Mouse (Mus musculus) large intestine, adult 2 months (tissue): ENCODE data around the gene Fggy. TPM values are rescaled to one million over a fixed set of nuclear protein-coding genes. Genes with fewer than 3 reads are reported as not detected.
A peak's percentile ranks its signal among the peaks of the same experiment; 100 is the strongest.

Experiments used
- DNase-seq: peaks from one replicate; pipeline ENCODE4 v3.0.0-alpha.2; 2012; ENCODE audit warnings: low read depth, low spot score
- WGBS: fragments of 180-500 bp; shearing (Covaris S2); methylation state at CpG from one replicate; pipeline ENCODE4 v1.1.7; 2018; 5-methylcytosine and 5-hydroxymethylcytosine counted together
- polyA plus RNA-seq: library from polyadenylated mRNA; depleted of rRNA; stranded (reverse); fragments of >200 nt; gene quantifications from 2 replicates; pipeline ENCODE4 v1.2.3, GENCODE M21; 2012; rRNA removed

Fggy gene
- polyA plus RNA-seq: 1.6 and 2.9 TPM in 2 replicates

DNA sequence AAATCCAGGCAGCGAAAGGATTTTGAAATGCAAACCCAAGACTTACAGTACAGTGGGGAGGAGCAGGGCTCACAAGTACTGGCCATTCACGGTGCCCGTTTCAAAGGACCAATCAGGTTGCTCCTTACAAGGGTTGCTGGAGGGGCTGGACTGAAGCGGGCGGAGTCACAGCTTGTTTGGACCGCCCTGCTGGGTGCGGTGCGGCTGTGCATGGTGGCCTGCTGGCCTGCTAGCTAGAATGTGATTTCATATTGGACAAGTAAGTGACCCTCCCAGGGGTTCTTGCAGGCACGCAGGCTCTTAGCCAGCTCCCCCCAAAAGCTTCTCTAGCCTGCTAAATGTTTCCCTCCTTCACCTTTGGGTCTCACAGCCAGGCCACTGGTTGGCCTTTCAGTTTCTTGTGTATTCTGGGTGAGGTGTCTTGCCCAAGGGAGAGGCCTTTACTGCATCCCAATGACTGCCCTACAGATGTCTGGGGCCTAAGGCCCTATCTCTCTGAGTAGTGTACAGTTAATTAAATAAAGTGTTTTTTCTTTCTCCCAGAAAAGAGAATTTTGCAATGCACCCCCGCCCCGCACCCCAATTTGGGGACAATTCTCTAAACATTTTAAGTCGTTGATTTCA, at the start of gene Fggy:
Gene Fggy (plus strand): TSS at position 175 of the 624 bp plus-strand sequence.
- WGBS: 24% methylated on average over 12 of the region's 12 CpGs
- DNase-seq: peak; percentile 98

GRCm38 (mm10) chr4:95507946-95508311, 49.4 kb upstream of the Fggy start:
- 57% methylated on average over 4 of the region's 4 CpGs for WGBS
- no peak for DNase-seq

DNA sequence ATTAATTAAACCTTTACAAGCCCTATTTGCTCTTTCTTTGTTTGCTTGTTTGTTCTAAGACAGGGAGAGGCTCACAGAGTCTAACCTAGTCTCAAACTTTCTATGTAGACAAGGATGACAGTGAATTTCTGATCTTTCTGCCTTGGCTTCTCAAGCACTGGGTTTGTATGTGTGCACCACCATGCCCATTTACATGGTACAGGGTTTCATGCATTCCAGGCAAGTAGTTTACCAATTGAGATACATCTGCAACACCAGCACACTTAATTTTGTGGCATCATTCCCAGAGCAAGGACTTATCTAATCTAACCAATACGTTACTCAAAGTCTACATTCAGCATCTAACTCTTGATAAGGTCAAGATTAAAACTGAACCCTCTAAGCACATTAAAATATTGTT, 38.9 kb upstream of the Fggy start:
- WGBS: 80% methylated on average over 1 of the region's 1 CpGs
- DNase-seq: no peak

GRCm38 (mm10) chr4:95519975-95520642, 37.2 kb upstream of the Fggy start:
- DNase-seq: no peak
- 69% methylated on average over 4 of the region's 4 CpGs for WGBS

DNA sequence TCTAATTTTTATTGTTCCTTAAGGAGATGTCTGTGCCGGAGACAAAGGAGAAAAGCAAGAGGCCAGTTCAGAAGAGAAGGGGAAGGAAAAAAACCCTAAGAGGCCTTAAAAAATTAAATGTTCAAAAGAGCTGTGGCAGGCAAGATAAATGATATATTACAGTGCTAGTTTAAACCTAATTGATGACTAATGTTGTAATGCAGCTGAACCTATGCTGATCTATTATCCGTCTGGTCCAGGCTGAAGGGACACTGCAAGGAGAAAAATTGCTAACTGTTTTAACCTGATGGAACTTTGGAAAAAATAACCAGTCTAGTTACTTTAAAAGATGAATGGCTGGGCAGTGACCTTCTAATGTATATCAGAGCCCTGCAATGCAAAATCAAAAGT, 36.7 kb upstream of the Fggy start:
- DNase-seq: no peak
- WGBS: 79% methylated on average over 2 of the region's 2 CpGs

DNA sequence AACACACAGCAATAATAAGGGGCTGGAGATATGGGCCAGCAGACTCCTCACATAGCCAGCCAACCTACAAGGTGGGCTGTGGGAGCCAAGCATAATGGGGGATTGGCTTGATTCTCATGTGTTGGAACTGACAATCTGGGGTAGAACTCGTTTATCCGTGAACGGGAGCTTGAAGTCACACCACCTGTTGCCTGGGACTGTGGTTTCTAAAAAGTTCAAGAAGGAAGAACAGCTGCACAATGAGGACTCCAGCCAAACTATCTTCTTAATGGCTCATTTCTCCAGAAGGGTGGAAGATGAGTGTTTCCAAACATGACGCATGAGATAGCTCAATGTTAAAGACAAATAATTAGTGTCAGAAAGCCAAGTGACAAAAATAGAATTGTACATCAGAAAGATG, 30.7 kb upstream of the Fggy start:
- DNase-seq: no peak
- 79% methylated on average over 4 of the region's 4 CpGs for WGBS

DNA sequence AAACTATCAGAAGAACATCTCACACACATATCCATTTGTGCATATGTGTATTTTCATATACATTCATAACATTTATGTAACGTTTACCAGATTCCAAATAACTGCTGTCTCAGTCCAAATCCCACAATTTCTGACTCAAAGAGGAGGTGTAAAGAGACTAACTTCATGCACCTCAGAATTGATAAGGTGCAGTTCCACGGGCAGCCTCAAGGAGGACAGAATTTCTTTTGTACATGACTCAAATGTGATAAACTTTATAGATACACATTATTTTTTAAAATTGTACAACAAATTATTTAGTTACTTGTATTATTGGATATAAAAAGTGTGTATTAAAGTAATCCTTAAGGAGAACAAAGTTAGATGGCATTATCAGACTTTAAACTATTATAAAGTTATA, 26.6 kb upstream of the Fggy start:
- 80% methylated on average over 2 of the region's 2 CpGs for WGBS

DNA sequence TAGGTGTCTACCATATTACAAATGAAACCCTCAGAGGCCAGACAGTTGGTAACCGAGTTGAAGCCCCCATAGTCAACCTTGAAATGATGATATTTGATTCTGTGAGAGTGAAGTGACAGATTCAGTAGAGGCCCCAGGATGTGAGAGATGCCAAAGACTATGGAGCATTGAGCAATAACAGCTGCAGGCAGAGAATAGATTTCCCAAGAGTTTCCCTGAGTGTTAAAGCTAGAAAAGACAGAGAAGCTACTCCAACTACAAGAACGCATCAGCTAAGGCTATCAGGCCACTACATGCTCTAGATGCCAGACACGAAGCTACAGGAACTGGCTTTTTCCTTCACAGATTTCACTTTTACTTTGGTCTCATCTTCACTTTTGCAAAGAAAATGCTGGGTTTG, 23.4 kb upstream of the Fggy start:
- DNase-seq: no peak
- WGBS: 85% methylated on average over 3 of the region's 3 CpGs

More for the DNA sequence above, 26.6 kb upstream of the Fggy start:
- DNase-seq: no peak

GRCm38 (mm10) chr4:95541382-95542038, 15.8 kb upstream of the Fggy start:
- no peak for DNase-seq
- 62% methylated on average over 3 of the region's 3 CpGs for WGBS

GRCm38 (mm10) chr4:95542039-95542790, 15.1 kb upstream of the Fggy start:
- WGBS: 44% methylated on average over 4 of the region's 4 CpGs
- DNase-seq: peak; percentile 60

DNA sequence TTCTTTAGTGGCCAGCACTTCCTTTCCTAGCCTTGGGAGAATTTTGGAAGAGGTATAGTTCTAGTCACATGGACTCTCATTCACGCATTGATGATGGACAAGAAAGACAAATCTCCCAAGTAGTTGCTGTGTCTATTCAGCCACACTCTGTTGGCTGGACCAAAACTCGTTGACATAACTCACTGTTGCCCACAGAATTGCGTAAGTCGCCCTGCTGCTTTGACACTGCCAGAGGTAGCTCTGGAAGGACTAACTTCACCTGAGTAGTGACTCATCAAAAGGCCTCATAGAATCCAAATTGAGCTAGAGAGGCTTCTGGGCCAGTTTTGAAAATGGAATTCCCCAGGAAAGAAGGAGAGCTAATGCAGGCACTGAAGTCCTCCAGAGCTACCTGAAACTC, 13.8 kb upstream of the Fggy start:
- no peak for DNase-seq
- 92% methylated on average over 4 of the region's 4 CpGs for WGBS

DNA sequence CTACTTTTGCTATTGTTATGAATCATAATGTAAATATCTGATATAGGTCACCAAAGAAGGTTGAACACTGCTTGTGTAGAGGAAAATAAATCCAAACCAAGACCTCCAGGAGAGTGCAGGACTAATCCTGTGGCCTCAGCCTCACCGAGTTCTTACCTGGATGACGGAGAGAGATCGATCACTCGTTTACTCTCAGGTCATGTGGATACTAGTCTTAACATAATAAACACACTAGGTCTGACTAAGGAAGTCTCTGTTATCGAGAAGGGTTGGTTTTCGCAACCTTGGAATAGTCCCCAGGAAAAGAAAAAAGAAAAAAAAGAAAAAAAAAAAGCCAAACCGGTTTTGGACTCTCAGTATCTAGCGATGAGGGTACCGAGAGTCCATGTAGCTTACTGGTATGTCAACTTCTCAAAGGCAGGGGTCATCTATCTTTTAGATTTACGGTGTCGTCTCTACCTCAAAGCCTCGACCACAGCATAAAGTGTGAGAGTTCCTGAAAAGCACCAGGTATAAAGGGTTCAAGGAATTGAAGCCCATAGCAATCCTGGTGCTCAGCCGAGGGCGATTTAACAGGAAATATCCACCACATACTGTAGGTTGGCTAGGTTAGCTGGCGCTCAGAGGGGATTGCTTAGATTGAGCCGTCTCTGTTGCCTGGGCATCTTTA, 509 bp upstream of the Fggy start:
- no peak for DNase-seq
- WGBS: 19% methylated on average over 16 of the region's 16 CpGs

DNA sequence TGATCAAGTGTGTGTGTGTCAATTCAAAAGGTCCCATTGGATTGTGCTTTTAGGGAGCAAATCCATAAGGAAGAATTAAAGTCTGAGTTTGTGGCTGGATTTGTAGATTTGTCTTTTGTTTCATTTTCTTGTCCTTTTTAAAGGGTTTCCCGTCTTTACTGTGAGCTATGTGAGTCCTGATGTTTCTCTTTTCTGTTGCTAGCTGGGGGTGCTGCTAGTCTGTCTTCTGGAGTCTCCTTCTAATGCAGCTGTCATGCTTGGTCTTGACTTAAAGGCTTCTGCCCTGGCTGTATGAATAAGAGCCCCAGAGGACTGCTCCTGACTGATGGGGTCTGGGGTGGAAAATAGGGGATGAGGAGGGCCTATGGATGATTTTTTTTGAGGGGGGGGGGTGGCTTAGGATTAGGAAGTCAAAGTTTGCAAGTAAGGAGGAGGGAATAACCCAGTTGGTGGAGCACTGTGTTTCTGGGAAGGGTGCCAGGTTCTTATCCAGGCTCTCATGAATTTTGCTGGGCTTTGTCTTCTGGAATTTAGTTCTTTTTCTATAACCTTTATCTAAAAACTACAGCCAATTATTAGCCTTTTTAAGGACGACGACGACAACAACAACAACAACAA, 1.1 kb downstream of the Fggy start:
- 62% methylated on average over 4 of the region's 4 CpGs for WGBS
- DNase-seq: no peak

GRCm38 (mm10) chr4:95571621-95572020, 14.3 kb downstream of the Fggy start:
- no peak for DNase-seq
- WGBS: 89% methylated on average over 3 of the region's 3 CpGs

GRCm38 (mm10) chr4:95573704-95574103, 16.4 kb downstream of the Fggy start:
- no peak for DNase-seq

GRCm38 (mm10) chr4:95575411-95575911, 18.2 kb downstream of the Fggy start:
- whole genome bisulfite sequencing: 80% methylated on average over 3 of the region's 3 CpGs
- DNase-seq: no peak

DNA sequence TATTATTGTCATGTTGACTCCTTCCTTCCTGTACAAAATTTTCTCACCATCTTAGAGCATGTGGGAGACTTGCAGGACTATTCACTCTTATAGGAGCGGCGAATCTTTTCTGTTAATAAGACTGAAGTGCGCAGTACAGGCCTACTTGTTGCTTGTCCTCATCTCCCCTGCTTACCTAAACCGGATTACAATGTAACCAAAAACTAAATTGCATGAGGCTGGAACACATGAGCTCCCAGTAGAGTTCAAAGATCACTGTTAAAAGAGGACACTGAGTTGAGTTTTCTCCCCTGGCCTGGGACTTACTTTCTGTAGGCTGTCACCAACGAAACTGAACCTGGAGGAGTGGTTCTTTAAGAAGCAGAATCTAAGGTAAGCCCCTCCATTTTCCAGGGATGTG, 21.9 kb downstream of the Fggy start:
- 76% methylated on average over 5 of the region's 5 CpGs for WGBS
- no peak for DNase-seq

- WGBS: 88% methylated on average over 4 of the region's 4 CpGs
- no peak for DNase-seq
Observed at GRCm38 (mm10) chr4:95584107-95584762, 26.9 kb downstream of the Fggy start.
